Mouse (Mus musculus) lung, adult 2 months (tissue): ENCODE results near the gene Zfp445.

Experiments
- CTCF ChIP-seq: fragments of 200-500 bp; IDR thresholded peaks from 2 replicates; pipeline ENCODE4 v1.5.1; 2011; ENCODE audit warnings: mild to moderate bottlenecking, low read length, control low read depth; ENCODE audit not compliant: insufficient read depth
- POLR2A ChIP-seq: fragments of 200-500 bp; IDR thresholded peaks from 2 replicates; pipeline ENCODE4 v1.6.1; 2011; ENCODE audit warnings: low read depth, mild to moderate bottlenecking, control low read depth, low read length, borderline replicate concordance; ENCODE audit errors: extremely low read depth

- TF ChIP-seq CTCF (no peak), POLR2A (no peak)
These were observed 29.7 kb downstream of the Zfp445 start for GRCm38 (mm10) chr9:122836126-122836525.
